Comparison of ENCODE assay signal across 8 mouse cellular contexts in the genomic region with DNA sequence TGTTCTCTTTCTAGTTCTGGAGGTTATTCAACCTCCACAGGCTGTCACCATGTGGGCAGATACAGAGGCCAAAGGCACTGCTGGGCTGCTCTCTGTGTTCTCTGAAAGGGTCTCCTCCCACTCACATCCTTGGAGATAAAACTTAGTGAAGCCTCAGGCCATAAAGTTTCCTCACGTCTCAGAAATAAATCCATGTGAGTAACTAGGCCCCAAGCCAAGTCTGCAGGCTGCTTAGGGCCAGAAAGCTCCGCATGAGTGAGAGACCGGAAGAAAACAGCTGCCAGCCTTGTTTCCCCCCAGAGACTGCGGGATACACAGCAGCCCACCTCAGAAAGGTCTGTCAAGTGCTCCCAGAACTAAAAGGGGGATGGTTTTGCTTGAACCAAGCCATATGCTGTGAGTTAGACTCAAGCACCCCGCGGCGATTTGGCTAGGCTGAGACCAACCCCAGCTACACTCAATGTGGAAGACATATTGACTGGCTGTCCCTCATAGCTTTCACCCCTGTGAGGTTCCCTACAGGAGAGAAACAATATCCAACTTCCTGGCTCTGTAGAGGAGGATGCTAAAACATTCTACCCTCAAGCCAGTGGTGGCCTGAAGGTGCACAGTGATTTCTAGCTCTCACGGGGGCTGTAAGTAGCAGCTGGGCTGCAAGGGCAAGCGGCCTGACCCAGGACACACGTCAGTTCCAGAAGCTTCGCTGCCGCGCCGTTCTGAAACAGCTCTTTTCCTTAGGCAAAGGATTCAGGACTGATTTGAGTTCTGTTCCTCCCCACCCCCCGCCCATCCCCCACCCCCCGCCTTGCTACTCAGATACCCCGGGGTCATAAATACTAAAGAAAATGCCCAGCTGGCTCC. TPM values are rescaled to one million over a fixed set of nuclear protein-coding genes. Genes with fewer than 3 reads are reported as not detected.
DNase-seq lines count a peak whose midpoint lies in the region; ATAC-seq lines count a peak whose summit lies in the region.

No protein-coding gene starts in this region.

- intact Hi-C loops in heart, postnatal 36 days (cut with DNase I): no loop called here

- no peak overlapping the region for H3K4me3 ChIP-seq in midbrain, embryonic 14.5 days (replicated peaks; ENCODE audit: low read depth, low read length)
- no peak overlapping the region for H3K4me3 ChIP-seq in midbrain, embryonic 10.5 days
- no peak overlapping the region for H3K4me3 ChIP-seq in lung, embryonic 15.5 days

- H3K4me1 ChIP-seq in midbrain, embryonic 14.5 days (ENCODE audit: control insufficient read depth, insufficient read depth, low read length): no peaks in the 10 kb centered on the region
- H3K4me1 ChIP-seq in midbrain, embryonic 10.5 days: no peaks in the 10 kb centered on the region
- peaks cover 27% of the 10 kb centered on the region for H3K4me1 ChIP-seq in lung, embryonic 15.5 days

- H3K9ac ChIP-seq in midbrain, embryonic 14.5 days (replicated peaks; ENCODE audit: low read length): no peak overlapping the region
- H3K9ac ChIP-seq in lung, embryonic 15.5 days: no peak overlapping the region

- peak; percentile 36 for DNase-seq in midbrain, embryonic 14.5 days
- DNase-seq in midbrain, embryonic 10.5 days (ENCODE audit: low spot score): no peak
- DNase-seq in cerebellum, postnatal 10 days: peak; percentile 64 to 78
- peak; percentile 37 to 54 for DNase-seq in heart, postnatal 36 days
- no peak for DNase-seq in natural killer cell, adult 2 months (ENCODE audit: low spot score in 2 of 2)
- DNase-seq in layer of hippocampus, adult 9-11 months: no peak

- H3K27me3 ChIP-seq in midbrain, embryonic 14.5 days (ENCODE audit: control insufficient read depth, insufficient read depth, low read length): no peaks in the 10 kb centered on the region
- H3K27me3 ChIP-seq in midbrain, embryonic 10.5 days (ENCODE audit: low read depth, poor library complexity, severe bottlenecking): no peaks in the 10 kb centered on the region
- H3K27me3 ChIP-seq in lung, embryonic 15.5 days: no peaks in the 10 kb centered on the region

- 82% methylated on average over 17 of the region's 17 CpGs for WGBS in midbrain, embryonic 14.5 days
- 89% methylated on average over 17 of the region's 17 CpGs for WGBS in midbrain, embryonic 10.5 days
- 49% methylated on average over 17 of the region's 17 CpGs for WGBS in lung, embryonic 15.5 days

- no peak overlapping the region for H3K4me2 ChIP-seq in midbrain, embryonic 14.5 days (ENCODE audit: low read length)
- H3K4me2 ChIP-seq in lung, embryonic 15.5 days: no peak overlapping the region

- no peaks in the 10 kb centered on the region for H3K36me3 ChIP-seq in midbrain, embryonic 14.5 days (ENCODE audit: control insufficient read depth, insufficient read depth, low read length)
- H3K36me3 ChIP-seq in midbrain, embryonic 10.5 days: no peaks in the 10 kb centered on the region
- H3K36me3 ChIP-seq in lung, embryonic 15.5 days: no peaks in the 10 kb centered on the region

- no peak for ATAC-seq in midbrain, embryonic 14.5 days (ENCODE audit: low FRiP score, low TSS enrichment)
- peak; percentile 82 for ATAC-seq in lung, embryonic 15.5 days (ENCODE audit: borderline replicate concordance, extremely low read depth, low FRiP score, low TSS enrichment)
- ATAC-seq in granulocyte monocyte progenitor cell, adult 5-6 weeks (replicated peaks; ENCODE audit: poor library complexity, severe bottlenecking): no peak

- H3K9me3 ChIP-seq in midbrain, embryonic 14.5 days (ENCODE audit: control insufficient read depth, low read length): no peaks in the 10 kb centered on the region
- H3K9me3 ChIP-seq in midbrain, embryonic 10.5 days (replicated peaks): no peaks in the 10 kb centered on the region
- no peaks in the 10 kb centered on the region for H3K9me3 ChIP-seq in lung, embryonic 15.5 days

- H3K27ac ChIP-seq in midbrain, embryonic 14.5 days (replicated peaks; ENCODE audit: low read depth, low read length): no peak overlapping the region
- H3K27ac ChIP-seq in midbrain, embryonic 10.5 days (replicated peaks): no peak overlapping the region
- H3K27ac ChIP-seq in lung, embryonic 15.5 days: peak overlapping the region; percentile 87

RNA-seq across cellular contexts. Expression of gene Tnks2, which starts 43.9 kb away (rescaled TPM):
- polyA plus RNA-seq in midbrain, embryonic 14.5 days (2014; fragmentation: Nextera tagmentation; extraction: Ambion mirVana): 64.1 and 95.9 TPM in 2 replicates
- polyA plus RNA-seq in midbrain, embryonic 10.5 days (2016; fragmentation: Nextera tagmentation; extraction: Ambion mirVana): 47.3 and 54.2 TPM in 2 replicates
- 10 to 100 TPM; 79.1 to 83.4 TPM for total RNA-seq in heart, postnatal 36 days (2021)
- polyA plus RNA-seq in lung, embryonic 15.5 days (2015; fragmentation: Nextera tagmentation; extraction: Ambion mirVana): 47.3 and 47.6 TPM in 2 replicates
- 39.1 and 55.1 TPM in 2 replicates for total RNA-seq in granulocyte monocyte progenitor cell, adult 5-6 weeks (2014; fragmentation: Nextera tagmentation)
- total RNA-seq in granulocyte monocyte progenitor cell, adult 5-6 weeks (2017): 60.6 and 71.7 TPM in 2 replicates

RNA-seq across cellular contexts. Expression of gene Ppp1r3c, which starts 53.6 kb away (rescaled TPM):
- polyA plus RNA-seq in midbrain, embryonic 14.5 days (2014; fragmentation: Nextera tagmentation; extraction: Ambion mirVana): 10.3 and 14.4 TPM in 2 replicates
- 1.6 and 2.0 TPM in 2 replicates for polyA plus RNA-seq in midbrain, embryonic 10.5 days (2016; fragmentation: Nextera tagmentation; extraction: Ambion mirVana)
- total RNA-seq in heart, postnatal 36 days (2021): 100 to 1,000 TPM in 1 of 2 experiments, 10 to 100 TPM in 1; 65.8 to 116 TPM
- 83.4 and 84.3 TPM in 2 replicates for polyA plus RNA-seq in lung, embryonic 15.5 days (2015; fragmentation: Nextera tagmentation; extraction: Ambion mirVana)
- not detected in 2 replicates for total RNA-seq in granulocyte monocyte progenitor cell, adult 5-6 weeks (2014; fragmentation: Nextera tagmentation)
- total RNA-seq in granulocyte monocyte progenitor cell, adult 5-6 weeks (2017): not detected in 2 replicates

Comparison
In these comparisons a context has a peak if more than half of its experiments do, and no peak if none do; other contexts are left out.
1. DNase-seq: peak in midbrain, embryonic 14.5 days (single experiment), cerebellum, postnatal 10 days (2 of 2) and heart, postnatal 36 days (2 of 2); none in midbrain, embryonic 10.5 days (single experiment), natural killer cell, adult 2 months (0 of 2) and layer of hippocampus, adult 9-11 months (single experiment).